Mouse (Mus musculus) intestine, embryonic 14.5 days (tissue): ENCODE data around the gene Pnp. TPM values are rescaled to one million over a fixed set of nuclear protein-coding genes. Genes with fewer than 3 reads are reported as not detected.
"Not testable (repeated sequence)": the region's sequence is repeated elsewhere in the genome, so short reads cannot be mapped to it uniquely, and the experiment has no call there.

Experiments
- ATAC-seq: fragments of 200-750 bp; cut with Nextera tagmentation; replicated peaks from 2 replicates; pipeline ENCODE4 v1.8.0; 2017; ENCODE audit warnings: low read depth, moderate number of reproducible peaks, moderate TSS enrichment, moderate library complexity; ENCODE audit not compliant: low FRiP score, low TSS enrichment
- DNase-seq: peaks from one replicate; pipeline ENCODE4 v3.0.0-alpha.2; 2018; ENCODE audit warnings: low spot score
- H3K27ac ChIP-seq: fragments of 300-500 bp; sonication (generic); 2 replicates; pipeline ENCODE4 v1.5.1; 2014; ENCODE audit warnings: low read depth, mild to moderate bottlenecking, control low read depth
- H3K27me3 ChIP-seq: fragments of 300-500 bp; sonication (generic); replicated peaks from 2 replicates; pipeline ENCODE4 v1.6.1; 2014; ENCODE audit warnings: low read length, control low read depth; ENCODE audit not compliant: control insufficient read depth, insufficient read depth
- H3K36me3 ChIP-seq: fragments of 300-500 bp; sonication (generic); 2 replicates; pipeline ENCODE4 v1.6.1; 2014; ENCODE audit warnings: low read length, control low read depth; ENCODE audit not compliant: control insufficient read depth, insufficient read depth
- H3K4me1 ChIP-seq: fragments of 300-500 bp; sonication (generic); replicated peaks from 2 replicates; pipeline ENCODE4 v1.6.1; 2014; ENCODE audit warnings: low read length, control low read depth, mixed read lengths; ENCODE audit not compliant: control insufficient read depth, insufficient read depth
- H3K4me2 ChIP-seq: fragments of 300-500 bp; sonication (generic); 2 replicates; pipeline ENCODE4 v1.6.1; 2014; ENCODE audit warnings: low read length
- H3K4me3 ChIP-seq: fragments of 300-500 bp; sonication (generic); 2 replicates; pipeline ENCODE4 v1.5.1; 2014; ENCODE audit warnings: low read depth, low read length, control low read depth, mixed read lengths
- H3K9ac ChIP-seq: fragments of 300-500 bp; sonication (generic); 2 replicates; pipeline ENCODE4 v1.6.1; 2014; ENCODE audit warnings: mild to moderate bottlenecking, low read length
- H3K9me3 ChIP-seq: fragments of 300-500 bp; sonication (generic); 2 replicates; pipeline ENCODE4 v1.6.1; 2016; ENCODE audit warnings: low read length, control low read depth; ENCODE audit not compliant: control insufficient read depth
- WGBS: fragments of 180-500 bp; shearing (Covaris S2); extraction: QIAGEN DNeasy Blood & Tissue Kit; methylation state at CpG from one replicate; pipeline ENCODE4 v1.1.7; 2014; 5-methylcytosine and 5-hydroxymethylcytosine counted together
- polyA plus RNA-seq: library from polyadenylated mRNA; unstranded; fragments of >200 nt; fragmentation: Nextera tagmentation; extraction: Ambion mirVana; gene quantifications from 2 replicates; pipeline ENCODE4 v1.2.1, GENCODE M21; 2014

Gene Pnp
- polyA plus RNA-seq, 1 experiment from 2014 or later = 75.2 TPM

DNA sequence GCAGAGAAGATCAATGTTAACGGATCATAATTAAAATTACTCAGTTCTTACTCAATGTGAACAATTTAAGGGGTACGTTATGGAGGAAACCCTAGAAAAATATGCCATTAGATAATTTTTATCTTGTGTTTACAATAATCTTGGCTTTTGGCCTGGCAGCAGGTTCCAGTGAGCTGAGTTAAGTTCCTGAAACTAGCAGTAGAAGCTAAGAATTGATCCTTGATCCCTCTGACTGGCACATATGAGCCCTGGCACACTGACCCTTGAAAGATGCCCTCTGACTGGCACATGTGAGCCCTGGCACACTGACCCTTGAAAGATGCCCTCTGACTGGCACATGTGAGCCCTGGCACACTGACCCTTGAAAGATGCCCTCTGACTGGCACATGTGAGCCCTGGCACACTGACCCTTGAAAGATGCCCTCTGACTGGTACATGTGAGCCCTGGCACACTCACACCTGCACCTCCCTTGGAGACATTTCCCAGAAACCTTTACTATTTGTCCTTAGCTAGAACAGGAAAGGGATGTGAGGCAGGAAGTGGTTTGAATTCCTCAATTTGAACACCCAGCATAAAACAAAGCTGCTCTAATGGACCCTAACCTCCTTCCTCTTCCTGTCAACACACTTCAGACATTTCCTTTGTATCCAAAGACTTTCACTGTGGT lies 67.3 kb downstream of the Pnp start:
- no peak for ATAC-seq
- 77% methylated on average over 2 of the region's 2 CpGs for WGBS
- H3K4me1 ChIP-seq = no peaks in the 10 kb centered on the region; the same call in 1 of the 2 replicates
- H3K4me3 ChIP-seq = no peak overlapping the region
- H3K27ac ChIP-seq = no peak overlapping the region
- no peaks in the 10 kb centered on the region for H3K9me3 ChIP-seq
- H3K36me3 ChIP-seq = no peaks in the 10 kb centered on the region
- no peak overlapping the region for H3K9ac ChIP-seq
- H3K4me2 ChIP-seq = no peak overlapping the region
- no peaks in the 10 kb centered on the region for H3K27me3 ChIP-seq
- DNase-seq = no peak

DNA sequence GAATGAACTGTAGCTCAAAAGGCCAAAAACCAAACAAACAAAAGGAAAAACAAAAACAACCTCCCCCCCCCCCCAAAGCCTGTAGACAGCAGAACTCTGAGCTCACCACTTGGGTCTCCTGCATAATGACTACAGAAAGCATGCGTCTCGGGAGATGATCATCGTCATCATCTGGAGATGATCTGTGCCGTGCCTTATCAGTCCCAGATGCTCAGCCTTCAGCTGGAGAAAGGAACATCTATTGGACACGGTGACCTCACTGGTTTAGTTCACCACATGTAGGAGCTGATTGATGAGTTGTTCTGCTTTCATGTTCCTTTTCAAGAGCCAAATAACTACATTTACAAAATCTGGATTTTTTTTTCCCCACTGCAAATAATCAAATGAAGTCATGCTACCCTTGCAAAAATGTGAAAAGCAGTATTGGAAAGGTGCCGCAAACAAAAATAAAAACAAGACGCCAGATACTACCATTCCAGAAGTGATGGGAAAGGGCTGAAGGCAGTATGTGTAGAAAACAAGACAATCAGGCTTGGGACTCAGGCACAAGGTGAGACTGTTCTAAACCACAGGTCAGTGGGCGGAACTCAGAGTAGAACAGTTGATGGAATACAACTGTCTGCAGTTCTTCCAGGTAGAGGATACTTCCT lies 76.4 kb downstream of the Pnp start, which contains the start of gene Rnase10:
Rnase10 (plus strand) TSS at position 600 of the 650 bp plus-strand sequence.
- peak within 1 kb of the TSS; percentile 1; the same call in 1 of the 2 replicates for H3K4me2 ChIP-seq
- no peak for DNase-seq
- ATAC-seq = no peak

DNA sequence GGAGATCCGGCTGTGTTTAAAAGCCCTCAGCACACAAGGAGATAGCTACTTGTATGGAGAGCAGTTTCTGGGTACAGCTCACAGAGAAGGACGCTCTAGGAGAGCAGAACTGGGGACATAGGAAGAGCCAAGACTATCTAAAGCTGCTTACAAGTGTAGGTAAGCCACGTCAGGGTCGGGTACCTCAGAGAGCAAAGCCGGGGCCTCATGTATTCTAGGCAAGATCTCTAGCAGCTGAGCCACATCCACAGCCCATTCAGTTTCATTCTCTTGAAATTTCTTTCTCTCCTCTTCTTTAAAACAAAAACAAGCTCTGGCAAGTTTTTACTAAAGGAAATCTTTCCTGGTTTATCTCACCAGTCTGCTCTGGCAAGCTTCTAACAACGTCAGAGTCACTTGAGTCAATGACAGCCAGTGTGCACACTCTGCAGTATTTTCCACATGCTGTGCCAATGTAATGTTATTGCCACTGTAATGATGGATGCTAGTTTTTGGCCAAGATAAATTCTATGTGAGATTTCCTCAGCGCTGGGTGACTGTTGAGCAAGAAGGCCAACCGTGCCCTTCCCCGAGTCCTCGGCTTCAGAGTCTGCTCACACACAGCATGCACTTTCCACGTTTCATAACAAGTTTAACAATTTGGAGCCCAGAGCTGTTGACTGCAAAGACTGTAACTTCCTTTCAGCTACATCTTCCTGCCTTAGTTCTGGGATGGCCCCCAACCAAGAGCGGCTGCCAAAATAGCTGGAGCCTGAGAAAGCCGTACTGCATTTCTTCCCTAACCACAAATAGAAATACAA lies 77.2 kb downstream of the Pnp start:
- no peaks in the 10 kb centered on the region for H3K27me3 ChIP-seq
- no peaks in the 10 kb centered on the region for H3K9me3 ChIP-seq
- H3K9ac ChIP-seq = 0 out of 2 replicates have a peak overlapping the region, but pooled peaks have one; percentile 8
- H3K36me3 ChIP-seq = no peaks in the 10 kb centered on the region
- no peak overlapping the region for H3K4me3 ChIP-seq
- WGBS = 53% methylated on average over 13 of the region's 13 CpGs
- peak overlapping the region; percentile 88 for H3K27ac ChIP-seq
- H3K4me2 ChIP-seq = peak overlapping the region; percentile 1; the same call in 1 of the 2 replicates
- ATAC-seq = peak; percentile 78; the same call in 1 of the 2 replicates
- peak; percentile 56 for DNase-seq
- H3K4me1 ChIP-seq = peaks cover 6% of the 10 kb centered on the region; the same call in 1 of the 2 replicates

More for the DNA sequence above, 76.4 kb downstream of the Pnp start, which contains the start of gene Rnase10:
- Histone ChIP-seq H3K27ac (peak within 1 kb of the TSS; percentile 88), H3K9me3 (no peaks in the 10 kb centered on the region), H3K27me3 (no peaks in the 10 kb centered on the region), H3K4me1 (peaks cover 6% of the 10 kb centered on the region; the same call in 1 of the 2 replicates), H3K9ac (0 out of 2 replicates have a peak within 1 kb of the TSS, but pooled peaks have one; percentile 8), H3K4me3 (no peak within 1 kb of the TSS), H3K36me3 (no peaks in the 10 kb centered on the region)
- WGBS = 81% methylated on average over 8 of the region's 8 CpGs

DNA sequence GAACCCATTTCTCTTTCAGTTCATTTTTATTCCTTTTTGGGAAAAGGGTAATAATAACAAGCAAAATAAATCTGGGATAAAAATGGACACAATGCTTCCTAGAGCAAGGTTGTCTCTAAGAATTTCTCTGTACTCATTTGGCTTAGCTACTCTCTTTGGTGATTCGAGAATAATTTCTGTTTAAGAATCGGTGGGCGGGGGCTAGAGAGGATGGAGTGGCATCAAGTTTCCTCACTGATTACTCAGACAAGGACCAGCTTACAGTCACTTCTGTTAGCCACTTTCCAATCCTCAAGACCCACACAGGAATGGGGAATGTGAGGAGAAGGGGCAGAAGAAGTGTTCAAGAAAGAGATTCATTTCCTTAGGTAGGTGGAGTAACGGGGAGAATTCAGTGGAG lies 77.9 kb downstream of the Pnp start:
- H3K36me3 ChIP-seq = no peaks in the 10 kb centered on the region
- H3K27me3 ChIP-seq = no peaks in the 10 kb centered on the region
- 80% methylated on average over 4 of the region's 4 CpGs for WGBS
- no peak overlapping the region for H3K9ac ChIP-seq
- no peak for DNase-seq
- H3K9me3 ChIP-seq = no peaks in the 10 kb centered on the region
- no peak overlapping the region for H3K4me3 ChIP-seq
- peaks cover 6% of the 10 kb centered on the region; the same call in 1 of the 2 replicates for H3K4me1 ChIP-seq
- ATAC-seq = no peak
- peak overlapping the region; percentile 88 for H3K27ac ChIP-seq
- peak overlapping the region; percentile 1; the same call in 1 of the 2 replicates for H3K4me2 ChIP-seq

DNA sequence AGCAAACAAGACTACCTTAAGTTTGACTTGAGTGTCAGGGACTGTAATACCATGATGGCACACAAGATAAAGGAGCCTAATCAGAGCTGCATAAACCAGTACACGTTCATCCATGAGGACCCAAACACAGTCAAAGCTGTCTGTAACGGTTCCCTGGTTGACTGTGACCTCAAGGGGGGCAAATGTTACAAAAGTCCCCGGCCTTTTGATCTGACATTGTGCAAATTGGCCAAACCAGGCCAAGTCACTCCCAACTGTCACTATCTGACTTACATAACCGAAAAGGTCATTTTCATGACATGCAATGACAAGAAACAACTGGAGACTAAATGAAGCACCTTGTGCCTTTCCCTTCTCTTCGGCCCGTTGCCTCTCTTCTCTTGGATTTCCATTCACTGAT lies 78.7 kb downstream of the Pnp start:
- Histone ChIP-seq H3K4me2 (no peak overlapping the region), H3K27ac (peak overlapping the region; percentile 88; the same call in 1 of the 2 replicates), H3K9me3 (no peaks in the 10 kb centered on the region), H3K9ac (no peak overlapping the region), H3K4me1 (peaks cover 6% of the 10 kb centered on the region; the same call in 1 of the 2 replicates), H3K27me3 (no peaks in the 10 kb centered on the region), H3K4me3 (no peak overlapping the region), H3K36me3 (no peaks in the 10 kb centered on the region)
- no peak for DNase-seq
- whole genome bisulfite sequencing = 78% methylated on average over 6 of the region's 6 CpGs
- no peak for ATAC-seq

DNA sequence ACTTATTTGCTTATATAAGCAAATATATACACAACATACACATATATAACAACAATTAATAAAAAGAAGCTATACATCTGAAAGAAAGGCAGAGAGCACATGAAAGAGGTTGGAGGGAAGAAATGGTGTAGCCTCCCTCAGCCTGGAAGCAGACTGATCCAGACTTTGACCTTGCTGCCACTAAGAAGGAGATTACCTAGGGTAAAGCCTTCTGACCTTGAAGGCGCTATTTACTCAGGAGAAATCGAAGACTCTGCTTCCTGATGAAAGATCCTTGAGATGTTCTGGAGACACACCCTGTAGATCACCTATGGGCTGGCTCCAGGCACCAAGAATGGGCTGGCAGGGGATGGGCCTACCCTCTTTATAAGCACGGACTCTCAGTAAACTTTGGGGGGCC lies 83.8 kb downstream of the Pnp start:
- not testable (repeated sequence) for H3K27me3 ChIP-seq, H3K9me3 ChIP-seq, H3K4me2 ChIP-seq, DNase-seq, H3K4me1 ChIP-seq, H3K36me3 ChIP-seq, ATAC-seq, H3K4me3 ChIP-seq, H3K27ac ChIP-seq, H3K9ac ChIP-seq
- 73% methylated on average over 3 of the region's 3 CpGs for WGBS

Other genes with a start within 250 kb of the Pnp start
- gene Olfr747, start 237.9 kb upstream of the Pnp start, polyA plus RNA-seq = not detected in 2 replicates
- not detected in 2 replicates for gene Olfr748, start 223.7 kb upstream of the Pnp start, polyA plus RNA-seq
- gene Olfr749, start 186.0 kb upstream of the Pnp start, polyA plus RNA-seq = not detected in 2 replicates
- 67.0 and 80.7 TPM in 2 replicates for gene Ttc5, start 145.6 kb upstream of the Pnp start, polyA plus RNA-seq
- gene Ccnb1ip1, start 123.3 kb upstream of the Pnp start, polyA plus RNA-seq = not detected in 2 replicates
- gene Parp2, start 123.2 kb upstream of the Pnp start, polyA plus RNA-seq = 69.6 and 70.8 TPM in 2 replicates
- gene Tep1, start 60.5 kb upstream of the Pnp start, polyA plus RNA-seq = 10.5 and 10.9 TPM in 2 replicates
- gene Klhl33, start 33.6 kb upstream of the Pnp start, polyA plus RNA-seq = 0.11 and 0.16 TPM in 2 replicates
- gene Osgep, start 6.2 kb upstream of the Pnp start, polyA plus RNA-seq = 140 and 169 TPM in 2 replicates
- 291 and 302 TPM in 2 replicates for gene Apex1, start 6.1 kb upstream of the Pnp start, polyA plus RNA-seq
- 55.8 and 56.9 TPM in 2 replicates for gene Pip4p1, start 226 bp upstream of the Pnp start, polyA plus RNA-seq
- gene Gm49342, start 13.4 kb downstream of the Pnp start, polyA plus RNA-seq = not detected in 2 replicates
- 0.93 and 1.1 TPM in 2 replicates for gene Pnp2, start 24.9 kb downstream of the Pnp start, polyA plus RNA-seq
- 0.15 and 0.27 TPM in 2 replicates for gene Rnase10, start 76.7 kb downstream of the Pnp start, polyA plus RNA-seq
- gene Rnase9, start 110.8 kb downstream of the Pnp start, polyA plus RNA-seq = not detected in 2 replicates
- gene Rnase11, start 119.1 kb downstream of the Pnp start, polyA plus RNA-seq = not detected in 2 replicates
- 0.47 and 0.97 TPM in 2 replicates for gene Rnase12, start 126.6 kb downstream of the Pnp start, polyA plus RNA-seq
- not detected in 2 replicates for gene Olfr750, start 143.4 kb downstream of the Pnp start, polyA plus RNA-seq
- 142 and 151 TPM in 2 replicates for gene Rnase4, start 160.0 kb downstream of the Pnp start, polyA plus RNA-seq
- gene Ang, start 160.1 kb downstream of the Pnp start, polyA plus RNA-seq = 34.0 and 38.6 TPM in 2 replicates
- gene Eddm3b, start 183.3 kb downstream of the Pnp start, polyA plus RNA-seq = 0.12 TPM in 1 of 2 replicates, not detected in the other
- gene Rnase6, start 192.8 kb downstream of the Pnp start, polyA plus RNA-seq = 0.91 and 2.1 TPM in 2 replicates
- 1.9 and 4.0 TPM in 2 replicates for gene Rnase1, start 215.7 kb downstream of the Pnp start, polyA plus RNA-seq
- not detected in 2 replicates for gene Rnase2b, start 231.2 kb downstream of the Pnp start, polyA plus RNA-seq